In genomic region chr5:73491074-73491836, GRCm38 (mm10) we compare ENCODE assay signal across 8 mouse cellular contexts. TPM values are rescaled to one million over a fixed set of nuclear protein-coding genes. Genes with fewer than 3 reads are reported as not detected.
DNase-seq lines count a peak whose midpoint lies in the region; ATAC-seq and TF ChIP-seq lines count a peak whose summit lies in the region.

No protein-coding gene starts in this region.

- H3K4me3 ChIP-seq in bone marrow macrophage, adult 2 months (ENCODE audit: insufficient read depth, low read length), result peak overlapping the region; percentile 77
- peak overlapping the region; percentile 85 for H3K4me3 ChIP-seq in forebrain, embryonic 11.5 days (ENCODE audit: low read depth, low read length)
- H3K4me3 ChIP-seq in midbrain, embryonic 13.5 days (replicated peaks), result peak overlapping the region; percentile 89

- H3K27me3 ChIP-seq in forebrain, embryonic 11.5 days (ENCODE audit: control insufficient read depth, insufficient read depth, low read length), result no peaks in the 10 kb centered on the region
- H3K27me3 ChIP-seq in midbrain, embryonic 13.5 days, result no peaks in the 10 kb centered on the region

- no peaks in the 10 kb centered on the region for H3K9me3 ChIP-seq in forebrain, embryonic 11.5 days (ENCODE audit: control insufficient read depth, low read length)
- no peaks in the 10 kb centered on the region for H3K9me3 ChIP-seq in midbrain, embryonic 13.5 days

- WGBS in forebrain, embryonic 11.5 days, result under 1% methylated on average over 63 of the region's 70 CpGs
- under 1% methylated on average over 66 of the region's 70 CpGs for WGBS in midbrain, embryonic 13.5 days

- TF ChIP-seq POLR2A in bone marrow macrophage, adult 2 months (IDR thresholded peaks at IDR 0.05; ENCODE audit: borderline replicate concordance, low read depth, low read length), result no peak

- peak overlapping the region; percentile 91 for H3K4me2 ChIP-seq in forebrain, embryonic 11.5 days (ENCODE audit: low read depth, low read length, severe bottlenecking)
- peak overlapping the region; percentile 84 for H3K4me2 ChIP-seq in midbrain, embryonic 13.5 days (replicated peaks)

- peak; percentile 48 for ATAC-seq in forebrain, embryonic 11.5 days (replicated peaks; ENCODE audit: low FRiP score)
- ATAC-seq in midbrain, embryonic 13.5 days, result peak; percentile 59
- no peak for ATAC-seq in granulocyte monocyte progenitor cell, adult 5-6 weeks (replicated peaks; ENCODE audit: poor library complexity, severe bottlenecking)

- no peak for TF ChIP-seq CTCF in bone marrow macrophage, adult 2 months (IDR thresholded peaks at IDR 0.05; ENCODE audit: low read depth, low read length)

- no peaks in the 10 kb centered on the region for H3K36me3 ChIP-seq in forebrain, embryonic 11.5 days (ENCODE audit: control insufficient read depth, insufficient read depth, low read length)
- H3K36me3 ChIP-seq in midbrain, embryonic 13.5 days, result no peaks in the 10 kb centered on the region

- H3K27ac ChIP-seq in bone marrow macrophage, adult 2 months (ENCODE audit: insufficient read depth, low read depth, low read length), result peak overlapping the region; percentile 46
- peak overlapping the region; percentile 95 for H3K27ac ChIP-seq in forebrain, embryonic 11.5 days (ENCODE audit: low read depth, low read length)
- H3K27ac ChIP-seq in midbrain, embryonic 13.5 days, result peak overlapping the region; percentile 97

- DNase-seq in left cerebral cortex, adult 18-20 months (ENCODE audit: low spot score in 2 of 2), result peak; percentile 6 to 34
- DNase-seq in left cerebral cortex, adult 9 months (ENCODE audit: low spot score in 2 of 2), result no peak
- DNase-seq in forebrain, embryonic 11.5 days (ENCODE audit: low spot score), result no peak
- peak; percentile 38 to 76 for DNase-seq in kidney, postnatal 36 days
- no peak for DNase-seq in layer of hippocampus, postnatal 14 days (ENCODE audit: low spot score in 2 of 2)

- H3K4me1 ChIP-seq in bone marrow macrophage, adult 2 months (ENCODE audit: control insufficient read depth, insufficient read depth, low read length), result peaks cover 6% of the 10 kb centered on the region
- H3K4me1 ChIP-seq in forebrain, embryonic 11.5 days (replicated peaks; ENCODE audit: control insufficient read depth, insufficient read depth, low read length), result 0 out of 2 replicates have a peak, but pooled peaks cover 5% of the 10 kb centered on the region
- H3K4me1 ChIP-seq in midbrain, embryonic 13.5 days (replicated peaks), result peaks cover 25% of the 10 kb centered on the region

- peak overlapping the region; percentile 78 for H3K9ac ChIP-seq in forebrain, embryonic 11.5 days (ENCODE audit: low read length)
- H3K9ac ChIP-seq in midbrain, embryonic 13.5 days (replicated peaks), result peak overlapping the region; percentile 85

RNA-seq across cellular contexts. Expression of gene Dcun1d4, which starts 10.5 kb away (rescaled TPM):
- total RNA-seq in left cerebral cortex, adult 18-20 months (2021), result 100 to 1,000 TPM; 132 to 133 TPM
- 4.3 and 4.7 TPM in 2 replicates for polyA plus RNA-seq in bone marrow macrophage, adult 2 months (2012; ENCODE audit: insufficient read depth, insufficient read length, missing spikeins)
- polyA plus RNA-seq in forebrain, embryonic 11.5 days (2014; fragmentation: Nextera tagmentation; extraction: Ambion mirVana), result 56.6 and 65.0 TPM in 2 replicates
- polyA plus RNA-seq in midbrain, embryonic 13.5 days (2015; fragmentation: Nextera tagmentation; extraction: Ambion mirVana), result 55.3 and 58.3 TPM in 2 replicates
- 100 to 1,000 TPM; 116 to 120 TPM for total RNA-seq in layer of hippocampus, postnatal 14 days (2021)
- total RNA-seq in granulocyte monocyte progenitor cell, adult 5-6 weeks (2014; fragmentation: Nextera tagmentation), result 5.6 and 8.7 TPM in 2 replicates
- total RNA-seq in granulocyte monocyte progenitor cell, adult 5-6 weeks (2017), result 5.9 and 10.7 TPM in 2 replicates

Comparison
In these comparisons a context has a peak if more than half of its experiments do, and no peak if none do; other contexts are left out.
1. DNase-seq: peak in left cerebral cortex, adult 18-20 months (2 of 2) and kidney, postnatal 36 days (2 of 2); none in left cerebral cortex, adult 9 months (0 of 2), forebrain, embryonic 11.5 days (single experiment) and layer of hippocampus, postnatal 14 days (0 of 2).
2. H3K27ac ChIP-seq: peak in every context shown above with its lines; median percentile 97 in midbrain, embryonic 13.5 days; 95 in forebrain, embryonic 11.5 days; 46 in bone marrow macrophage, adult 2 months.
3. RNA of gene Dcun1d4, which starts 10.5 kb away (total RNA-seq): 132 to 133 TPM in left cerebral cortex, adult 18-20 months and 116 to 120 TPM in layer of hippocampus, postnatal 14 days; 5.6 to 10.7 TPM in granulocyte monocyte progenitor cell, adult 5-6 weeks; every median in the first group is over 4 times any median in the second.
4. Peak in every context shown above with its lines, with median percentiles within 50 percentile points of each other: H3K4me3 ChIP-seq.